Mouse (Mus musculus) thymus, postnatal 36 days (tissue): ENCODE data around the gene Gm26602.

Source experiments
- DNase-seq, 2 experiments: peaks; one replicate each; pipeline ENCODE4 v3.0.0; 2022; ENCODE audit warnings: mixed read lengths in 2 of 2

The Gm26602 gene

DNA sequence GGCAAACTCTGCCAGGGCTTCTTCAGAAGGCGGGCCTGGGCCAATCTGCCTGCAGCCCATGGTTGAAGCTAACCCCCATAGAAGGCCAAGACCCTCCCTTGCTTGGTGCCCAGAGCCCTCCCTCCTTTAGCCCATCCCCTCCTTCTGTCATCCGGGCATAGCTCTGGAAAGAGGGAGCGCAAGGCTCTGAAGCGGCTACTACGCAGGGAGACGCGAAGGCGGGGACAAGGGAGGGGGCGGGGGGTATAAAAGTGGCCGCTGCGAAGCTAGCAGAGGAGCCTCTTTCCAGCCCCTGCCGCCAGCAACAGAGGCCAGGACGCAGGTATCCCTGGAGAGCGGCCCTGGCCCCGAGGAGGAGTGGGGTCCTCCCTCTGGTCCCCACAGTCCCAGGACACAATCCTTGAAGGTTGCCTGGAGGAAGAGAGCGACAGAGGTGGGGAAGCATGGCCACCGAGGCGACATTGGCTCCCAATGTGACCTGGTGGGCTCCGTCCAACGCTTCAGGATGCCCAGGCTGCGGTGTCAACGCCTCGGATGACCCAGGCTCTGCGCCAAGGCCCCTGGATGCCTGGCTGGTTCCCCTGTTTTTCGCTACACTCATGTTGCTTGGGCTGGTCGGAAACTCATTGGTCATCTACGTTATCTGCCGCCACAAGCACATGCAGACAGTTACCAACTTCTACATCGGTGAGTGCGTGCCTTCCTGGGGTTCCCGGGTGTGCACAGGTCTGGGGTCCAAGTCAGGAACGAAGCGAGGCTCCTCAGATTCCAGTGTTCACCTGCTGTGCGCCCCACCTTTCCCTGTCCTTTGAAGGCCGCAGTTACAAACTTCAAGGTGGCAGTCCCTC is 7.8 kb downstream of the Gm26602 start:
- no peak for DNase-seq

DNA sequence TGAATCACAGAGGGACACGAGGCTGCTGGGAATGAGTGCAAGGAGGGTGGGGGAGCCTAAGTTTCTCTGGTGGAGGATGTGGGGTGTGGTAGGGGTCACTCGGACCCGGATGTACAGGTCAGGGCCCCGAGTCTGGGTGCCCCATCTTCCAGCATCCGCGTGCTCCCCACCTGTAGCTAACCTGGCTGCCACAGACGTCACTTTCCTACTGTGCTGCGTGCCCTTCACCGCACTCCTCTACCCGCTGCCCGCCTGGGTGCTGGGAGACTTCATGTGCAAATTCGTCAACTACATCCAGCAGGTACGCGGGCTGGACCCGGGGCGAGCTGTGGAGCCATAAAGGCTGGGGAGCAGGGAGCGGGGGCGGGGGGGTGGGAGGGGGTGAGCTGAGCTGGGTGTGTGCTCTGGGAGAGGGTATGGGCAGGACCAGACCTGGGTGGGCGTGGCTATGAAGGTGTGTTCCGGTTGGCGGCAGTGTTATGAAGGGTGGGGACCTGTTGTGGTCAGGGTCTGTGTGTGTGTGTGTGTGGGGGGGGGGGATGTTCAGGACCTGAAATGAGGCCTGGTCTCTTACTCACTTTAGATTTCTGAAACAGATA is 8.7 kb downstream of the Gm26602 start:
- DNase-seq, result no peak

DNA sequence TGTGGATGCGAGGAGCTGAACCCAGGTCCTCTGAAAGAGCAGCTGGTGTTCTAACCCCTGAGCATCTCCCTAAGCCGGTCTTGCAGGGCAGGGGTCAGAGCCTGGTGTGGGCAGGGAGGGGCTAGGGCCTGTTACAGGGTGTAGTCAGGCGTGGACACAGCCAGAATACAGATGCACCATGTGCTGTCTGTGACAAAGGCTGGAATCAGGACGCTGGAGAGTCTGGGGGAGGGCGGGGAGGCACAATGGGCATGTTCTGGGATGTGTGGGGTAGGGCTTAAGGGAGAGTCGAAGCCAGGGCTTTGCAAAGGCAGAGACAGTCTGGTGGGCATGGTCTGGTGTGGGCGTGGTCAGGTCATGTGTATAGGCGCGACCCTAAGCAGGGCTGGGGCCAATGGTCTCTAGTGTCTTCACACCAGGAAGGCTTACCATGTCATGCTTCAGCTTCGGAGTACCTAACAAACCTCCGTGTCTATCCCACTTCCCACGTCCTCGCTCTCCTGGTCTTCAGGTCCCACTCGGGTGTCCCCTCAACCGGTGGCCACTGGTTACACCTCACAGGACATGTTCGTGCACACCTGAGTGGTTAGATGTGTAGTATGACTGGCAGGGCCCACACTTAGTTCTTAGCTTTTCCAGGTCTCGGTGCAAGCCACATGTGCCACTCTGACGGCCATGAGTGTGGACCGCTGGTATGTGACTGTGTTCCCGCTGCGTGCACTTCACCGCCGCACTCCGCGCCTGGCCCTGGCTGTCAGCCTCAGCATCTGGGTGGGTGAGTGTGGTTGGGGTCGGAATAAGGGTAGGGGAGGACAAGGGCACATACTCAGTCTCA is 9.6 kb downstream of the Gm26602 start:
- DNase-seq, result no peak

GRCm38 (mm10) chr10:79920958-79921535 is 10.4 kb downstream of the Gm26602 start, which contains the start of gene R3hdm4:
TSS of gene R3hdm4 (minus strand) at chr10:79921208.
- DNase-seq, result no peak

GRCm38 (mm10) chr10:79921572-79921971 is 10.9 kb downstream of the Gm26602 start:
- DNase-seq, result no peak

GRCm38 (mm10) chr10:79924998-79925784 is 14.5 kb downstream of the Gm26602 start:
- DNase-seq, result peak; percentile 89 to 96

GRCm38 (mm10) chr10:79925785-79926490 is 15.3 kb downstream of the Gm26602 start:
- peak; percentile 43 to 57 for DNase-seq

- peak; percentile 92 for DNase-seq
Measured at GRCm38 (mm10) chr10:79926491-79927323, 16.1 kb downstream of the Gm26602 start, which contains the start of gene Arid3a. TSS of gene Arid3a (plus strand) at chr10:79927043.

- DNase-seq, result peak; percentile 84 to 89
Measured at GRCm38 (mm10) chr10:79927324-79928029, 16.8 kb downstream of the Gm26602 start.

DNA sequence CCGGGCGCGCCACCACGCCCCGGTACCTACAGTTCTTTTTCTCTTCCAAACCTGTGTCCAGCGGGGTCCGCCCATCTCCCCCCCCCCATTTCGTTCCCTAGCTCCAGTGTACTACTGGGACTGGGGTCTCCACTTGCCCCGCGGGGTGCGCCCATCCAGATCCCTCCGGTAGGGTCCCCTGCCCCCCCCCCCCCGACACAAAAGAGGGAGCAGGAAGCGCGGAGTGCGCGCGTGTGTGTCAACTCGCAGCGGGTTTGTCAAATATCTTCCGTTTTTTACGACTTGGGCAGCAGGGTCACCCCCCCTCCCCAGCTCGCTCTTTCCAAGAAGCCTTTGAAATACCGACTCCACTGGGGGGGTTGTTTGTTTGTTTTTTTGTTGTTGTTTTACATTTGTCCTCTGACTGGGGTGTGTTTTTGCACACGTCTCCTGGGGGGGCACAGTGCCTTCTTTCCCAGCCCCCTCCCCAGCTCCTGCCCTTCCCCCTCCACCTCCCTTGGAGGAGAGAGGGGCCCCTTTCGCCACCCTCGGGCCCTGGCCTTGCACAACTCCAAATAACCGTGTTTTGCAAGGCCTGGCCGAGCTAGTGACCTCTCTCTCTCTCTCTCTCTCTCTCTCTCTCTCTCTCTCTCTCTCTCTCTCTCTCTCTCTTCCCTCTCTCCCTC is 17.5 kb downstream of the Gm26602 start:
- DNase-seq, result peak; percentile 43 to 50

DNA sequence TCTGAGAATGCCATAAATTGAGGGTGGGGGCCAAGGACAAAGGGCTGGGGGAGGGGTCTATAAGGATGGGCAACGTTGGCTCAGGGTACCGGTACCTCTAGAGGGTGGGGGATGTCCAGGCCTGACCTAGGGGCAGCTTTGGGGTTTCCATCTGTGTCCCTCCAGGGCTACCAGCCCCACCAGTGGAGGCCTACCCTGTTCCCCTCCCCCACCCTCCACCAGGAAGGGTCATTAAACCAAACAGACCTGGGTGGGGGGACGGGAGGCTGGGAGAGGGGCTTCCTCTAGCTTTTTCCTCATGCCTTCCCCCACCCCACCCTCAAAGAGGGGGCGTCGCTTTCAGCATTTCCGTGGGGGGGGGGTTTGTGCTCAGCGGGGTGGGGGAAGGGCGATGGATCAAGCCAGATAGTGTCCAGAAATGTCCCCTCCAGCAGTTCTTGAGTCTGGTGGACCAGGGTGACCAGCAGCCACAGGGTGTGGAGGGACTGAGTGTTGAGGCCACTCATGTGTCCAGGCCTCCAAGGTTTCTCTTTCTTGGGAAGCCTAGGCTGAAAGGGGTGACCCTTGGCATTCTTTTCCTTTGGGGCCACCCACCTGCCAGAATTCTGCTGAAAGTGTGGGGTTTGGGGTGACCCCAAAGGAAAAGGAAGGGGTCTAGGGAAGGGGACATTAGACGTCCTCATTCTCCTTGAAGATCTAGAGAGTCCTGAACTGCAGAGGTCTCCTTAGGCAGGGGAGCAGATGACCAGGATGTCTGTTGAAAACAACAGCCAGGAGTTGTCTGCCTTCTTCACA is 18.4 kb downstream of the Gm26602 start:
- DNase-seq, result no peak

- no peak for DNase-seq
Measured at GRCm38 (mm10) chr10:79929967-79930825, 19.5 kb downstream of the Gm26602 start.

- DNase-seq, result no peak
Measured at GRCm38 (mm10) chr10:79930826-79931186, 20.1 kb downstream of the Gm26602 start.

DNA sequence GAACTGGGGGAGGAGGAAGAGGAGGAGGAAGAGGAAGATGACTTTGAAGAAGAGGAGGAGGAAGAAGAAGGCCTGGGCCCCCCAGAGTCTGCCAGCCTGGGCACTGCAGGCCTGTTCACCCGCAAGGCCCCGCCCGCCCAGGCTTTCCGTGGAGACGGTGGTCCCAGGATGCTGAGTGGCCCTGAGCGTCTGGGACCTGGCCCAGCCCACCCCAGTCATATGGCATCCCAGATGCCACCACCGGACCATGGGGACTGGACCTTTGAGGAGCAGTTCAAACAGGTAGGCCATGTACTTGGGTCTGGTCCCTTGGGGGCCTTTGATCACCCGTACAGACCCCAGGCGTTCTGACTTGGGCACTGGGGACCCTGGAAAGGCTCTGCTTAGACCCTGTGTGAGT is 21.1 kb downstream of the Gm26602 start:
- no peak for DNase-seq

GRCm38 (mm10) chr10:79932736-79933135 is 22.1 kb downstream of the Gm26602 start:
- DNase-seq, result no peak

DNA sequence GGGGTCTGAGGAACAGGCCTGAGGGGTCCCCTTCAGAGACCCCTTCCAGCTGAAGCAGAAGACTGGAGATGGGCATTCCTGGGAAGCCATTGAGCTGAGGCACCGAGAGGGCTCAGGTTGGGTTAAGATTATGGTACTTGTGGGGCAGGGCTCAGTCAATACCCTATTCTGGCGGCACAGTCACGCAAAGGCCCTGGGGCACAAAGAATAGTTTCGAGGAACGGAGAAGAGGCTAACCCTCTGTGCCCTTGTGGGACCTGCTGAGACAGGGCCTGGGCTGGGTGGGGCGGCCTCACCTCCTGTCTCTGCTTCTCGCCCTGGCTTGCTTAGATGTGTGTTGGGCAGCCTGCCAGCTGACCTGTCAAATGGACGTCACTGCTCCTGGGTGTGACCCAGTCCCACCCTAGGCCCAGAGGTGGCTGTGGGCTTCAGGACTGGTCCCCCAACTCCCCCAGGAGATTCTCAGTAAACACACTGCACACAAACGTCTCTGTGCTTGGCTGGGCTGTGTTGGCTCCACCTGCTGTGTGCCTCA is 22.6 kb downstream of the Gm26602 start:
- DNase-seq, result no peak

- no peak for DNase-seq
Measured at GRCm38 (mm10) chr10:79933861-79934260, 23.2 kb downstream of the Gm26602 start.
